14 mouse cellular contexts compared by ENCODE assay signal in genomic region chr17:46876371-46876950, GRCm38 (mm10). TPM values are rescaled to one million over a fixed set of nuclear protein-coding genes. Genes with fewer than 3 reads are reported as not detected.
A peak's percentile ranks its signal among the peaks of the same experiment; 100 is the strongest.
DNase-seq lines count a peak whose midpoint lies in the region; ATAC-seq and TF ChIP-seq lines count a peak whose summit lies in the region.
"Had no signal": no experiment of that assay in that cellular context is flagged by ENCODE, and none has a peak within 500 bp of the region (broad histone marks: within the 10 kb centered on the region; RNA-seq: fewer than 3 reads in every experiment).

No protein-coding gene starts in this region.

- no peaks in the 10 kb centered on the region for H3K27me3 ChIP-seq in lung, postnatal 0 days (replicated peaks; ENCODE audit: insufficient read depth, low read length)
- no peaks in the 10 kb centered on the region for H3K27me3 ChIP-seq in embryonic facial prominence, embryonic 11.5 days (ENCODE audit: control insufficient read depth, insufficient read depth, low read length)
- H3K27me3 ChIP-seq in stomach, embryonic 15.5 days (replicated peaks): no peaks in the 10 kb centered on the region

- H3K4me1 ChIP-seq in lung, postnatal 0 days (ENCODE audit: insufficient read depth, low read depth, low read length): no peaks in the 10 kb centered on the region
- no peaks in the 10 kb centered on the region for H3K4me1 ChIP-seq in embryonic facial prominence, embryonic 11.5 days (ENCODE audit: control insufficient read depth, insufficient read depth, low read length)
- 0 out of 2 replicates have a peak, but pooled peaks cover 7% of the 10 kb centered on the region for H3K4me1 ChIP-seq in stomach, embryonic 15.5 days

- H3K4me2 ChIP-seq in lung, postnatal 0 days (replicated peaks; ENCODE audit: low read depth, low read length): no peak overlapping the region
- no peak overlapping the region for H3K4me2 ChIP-seq in embryonic facial prominence, embryonic 11.5 days (ENCODE audit: low read depth, low read length)
- H3K4me2 ChIP-seq in stomach, embryonic 15.5 days: no peak overlapping the region

- H3K27ac ChIP-seq in lung, postnatal 0 days (ENCODE audit: low read length): no peak overlapping the region
- H3K27ac ChIP-seq in embryonic facial prominence, embryonic 11.5 days (replicated peaks; ENCODE audit: low read depth, low read length): no peak overlapping the region
- peak overlapping the region; percentile 56 for H3K27ac ChIP-seq in stomach, embryonic 15.5 days
- H3K27ac ChIP-seq: macrophage had no signal

- no peaks in the 10 kb centered on the region for H3K9me3 ChIP-seq in lung, postnatal 0 days (ENCODE audit: low read length)
- no peaks in the 10 kb centered on the region for H3K9me3 ChIP-seq in embryonic facial prominence, embryonic 11.5 days (replicated peaks; ENCODE audit: control insufficient read depth, low read length)
- H3K9me3 ChIP-seq in stomach, embryonic 15.5 days: no peaks in the 10 kb centered on the region
- H3K9me3 ChIP-seq: G1E had no signal

- 53% methylated on average over 8 of the region's 8 CpGs for WGBS in lung, postnatal 0 days
- WGBS in embryonic facial prominence, embryonic 11.5 days: 49% methylated on average over 8 of the region's 8 CpGs
- WGBS in stomach, embryonic 15.5 days: 46% methylated on average over 8 of the region's 8 CpGs

- no peak for TF ChIP-seq EP300 in lung, postnatal 0 days (IDR thresholded peaks at IDR 0.05)

- no peak overlapping the region for H3K4me3 ChIP-seq in lung, postnatal 0 days (ENCODE audit: low read depth, low read length)
- no peak overlapping the region for H3K4me3 ChIP-seq in embryonic facial prominence, embryonic 11.5 days (ENCODE audit: low read depth, low read length)
- no peak overlapping the region for H3K4me3 ChIP-seq in stomach, embryonic 15.5 days (replicated peaks)

- peak; percentile 82 for DNase-seq in lung, postnatal 0 days (ENCODE audit: low spot score)
- DNase-seq in lung, postnatal 25 days (ENCODE audit: low spot score): no peak
- peak; percentile 44 for DNase-seq in embryonic facial prominence, embryonic 11.5 days (ENCODE audit: low spot score)
- peak; percentile 59 to 79 for DNase-seq in kidney, postnatal 25 days
- DNase-seq in right cerebral cortex, adult 18-20 months: no peak
- DNase-seq in layer of hippocampus, adult 9-11 months: no peak
- DNase-seq: right cerebral cortex, postnatal 25 days had no signal

- no peaks in the 10 kb centered on the region for H3K36me3 ChIP-seq in lung, postnatal 0 days (ENCODE audit: insufficient read depth, low read length)
- H3K36me3 ChIP-seq in embryonic facial prominence, embryonic 11.5 days (replicated peaks; ENCODE audit: control insufficient read depth, insufficient read depth, low read depth, low read length): no peaks in the 10 kb centered on the region
- H3K36me3 ChIP-seq in stomach, embryonic 15.5 days: 0 out of 2 replicates have a peak, but pooled peaks cover 2% of the 10 kb centered on the region

- TF ChIP-seq CTCF in lung, postnatal 0 days (IDR thresholded peaks at IDR 0.05): no peak

- H3K9ac ChIP-seq in lung, postnatal 0 days (replicated peaks; ENCODE audit: low read depth): no peak overlapping the region
- H3K9ac ChIP-seq in embryonic facial prominence, embryonic 11.5 days (replicated peaks; ENCODE audit: low read length): no peak overlapping the region
- no peak overlapping the region for H3K9ac ChIP-seq in stomach, embryonic 15.5 days

- peak; percentile 45 for ATAC-seq in lung, postnatal 0 days
- no peak for ATAC-seq in embryonic facial prominence, embryonic 11.5 days (replicated peaks; ENCODE audit: insufficient number of reproducible peaks, low FRiP score, low TSS enrichment, low read depth)
- peak; percentile 64 for ATAC-seq in stomach, embryonic 15.5 days (ENCODE audit: insufficient read depth, low FRiP score, low read depth)
- ATAC-seq in erythroblast, adult 5-6 weeks (replicated peaks; ENCODE audit: low FRiP score, poor library complexity, severe bottlenecking): no peak

RNA-seq across cellular contexts. Expression of gene Tbcc, which starts 14.0 kb away (rescaled TPM):
- polyA plus RNA-seq in lung, postnatal 0 days (2015; fragmentation: Nextera tagmentation; extraction: Ambion mirVana): 47.7 and 51.0 TPM in 2 replicates
- polyA plus RNA-seq in embryonic facial prominence, embryonic 11.5 days (2014; fragmentation: Nextera tagmentation; extraction: Ambion mirVana): 73.7 and 78.8 TPM in 2 replicates
- 54.8 and 63.0 TPM in 2 replicates for polyA plus RNA-seq in stomach, embryonic 15.5 days (2015; fragmentation: Nextera tagmentation; extraction: Ambion mirVana)
- 2.3 and 8.1 TPM in 2 replicates for total RNA-seq in erythroblast, adult 5-6 weeks (2015; ENCODE audit: low replicate concordance)
- total RNA-seq in erythroblast, adult 5-6 weeks (2017; ENCODE audit: low replicate concordance): 1.7 and 5.4 TPM in 2 replicates

RNA-seq across cellular contexts. Expression of gene Bicral, which starts 18.2 kb away (rescaled TPM):
- 3.0 and 3.4 TPM in 2 replicates for polyA plus RNA-seq in lung, postnatal 0 days (2015; fragmentation: Nextera tagmentation; extraction: Ambion mirVana)
- polyA plus RNA-seq in embryonic facial prominence, embryonic 11.5 days (2014; fragmentation: Nextera tagmentation; extraction: Ambion mirVana): 4.7 TPM in 2 replicates
- 4.6 and 5.6 TPM in 2 replicates for polyA plus RNA-seq in stomach, embryonic 15.5 days (2015; fragmentation: Nextera tagmentation; extraction: Ambion mirVana)
- 6.5 and 7.5 TPM in 2 replicates for total RNA-seq in erythroblast, adult 5-6 weeks (2015; ENCODE audit: low replicate concordance)
- total RNA-seq in erythroblast, adult 5-6 weeks (2017; ENCODE audit: low replicate concordance): 3.7 and 4.0 TPM in 2 replicates

RNA-seq across cellular contexts. Expression of gene Prph2, which starts 33.8 kb away (rescaled TPM):
- not detected in 2 replicates for polyA plus RNA-seq in lung, postnatal 0 days (2015; fragmentation: Nextera tagmentation; extraction: Ambion mirVana)
- not detected in 2 replicates for polyA plus RNA-seq in embryonic facial prominence, embryonic 11.5 days (2014; fragmentation: Nextera tagmentation; extraction: Ambion mirVana)
- not detected in 2 replicates for polyA plus RNA-seq in stomach, embryonic 15.5 days (2015; fragmentation: Nextera tagmentation; extraction: Ambion mirVana)
- not detected in 2 replicates for total RNA-seq in erythroblast, adult 5-6 weeks (2015; ENCODE audit: low replicate concordance)
- not detected in 2 replicates for total RNA-seq in erythroblast, adult 5-6 weeks (2017; ENCODE audit: low replicate concordance)
- total RNA-seq: adrenal gland, postnatal 36 days; common myeloid progenitor, adult 5-6 weeks had no signal
- polyA plus RNA-seq: G1E; heart, embryonic 16.5 days; macrophage had no signal

Comparison
In these comparisons a context has a peak if more than half of its experiments do, and no peak if none do; other contexts are left out.
1. DNase-seq: peak in lung, postnatal 0 days (single experiment), embryonic facial prominence, embryonic 11.5 days (single experiment) and kidney, postnatal 25 days (2 of 2); none in lung, postnatal 25 days (single experiment), right cerebral cortex, adult 18-20 months (single experiment) and layer of hippocampus, adult 9-11 months (single experiment).
2. ATAC-seq: peak in lung, postnatal 0 days (single experiment) and stomach, embryonic 15.5 days (single experiment); none in embryonic facial prominence, embryonic 11.5 days (single experiment) and erythroblast, adult 5-6 weeks (single experiment).